Mouse (Mus musculus): ENCODE measurements around the gene Tbrg4.
A peak's percentile ranks its signal among the peaks of the same experiment; 100 is the strongest.

The Tbrg4 gene

GRCm38 (mm10) chr11:6625478-6626387 lies at the start of gene Tbrg4:
Gene Tbrg4 (minus strand): TSS chr11:6626067.
- DNase-seq (ENCODE audit: low read depth, low spot score): peak; percentile 98

DNA sequence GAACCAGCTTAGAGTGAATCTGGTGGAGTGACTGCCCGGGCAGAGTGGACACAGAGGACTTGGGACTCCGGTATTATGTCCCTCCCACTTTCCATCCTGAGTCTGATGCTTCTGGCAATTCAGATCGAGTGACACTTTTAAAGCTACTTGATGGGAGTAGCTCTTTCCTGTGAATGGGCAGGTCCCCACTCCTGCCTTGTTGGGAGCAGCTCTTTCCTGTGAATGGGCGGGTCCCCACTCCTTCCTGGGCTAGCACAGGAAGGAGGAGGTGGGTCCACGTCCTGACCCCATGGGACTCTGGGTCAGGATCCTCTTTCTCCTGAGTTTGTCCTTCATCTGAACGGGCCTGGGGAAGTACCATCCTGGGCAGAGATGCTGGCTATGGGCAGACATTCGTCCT lies 49.5 kb upstream of the Tbrg4 start:
- DNase-seq (ENCODE audit: low read depth, low spot score): no peak

- no peak for DNase-seq (ENCODE audit: low read depth, low spot score)
Observed at GRCm38 (mm10) chr11:6674701-6675100, 48.8 kb upstream of the Tbrg4 start.

- no peak for DNase-seq (ENCODE audit: low read depth, low spot score)
Observed at GRCm38 (mm10) chr11:6670826-6671225, 45.0 kb upstream of the Tbrg4 start.

- DNase-seq (ENCODE audit: low read depth, low spot score): peak; percentile 24
Observed at GRCm38 (mm10) chr11:6670044-6670443, 44.2 kb upstream of the Tbrg4 start.

DNA sequence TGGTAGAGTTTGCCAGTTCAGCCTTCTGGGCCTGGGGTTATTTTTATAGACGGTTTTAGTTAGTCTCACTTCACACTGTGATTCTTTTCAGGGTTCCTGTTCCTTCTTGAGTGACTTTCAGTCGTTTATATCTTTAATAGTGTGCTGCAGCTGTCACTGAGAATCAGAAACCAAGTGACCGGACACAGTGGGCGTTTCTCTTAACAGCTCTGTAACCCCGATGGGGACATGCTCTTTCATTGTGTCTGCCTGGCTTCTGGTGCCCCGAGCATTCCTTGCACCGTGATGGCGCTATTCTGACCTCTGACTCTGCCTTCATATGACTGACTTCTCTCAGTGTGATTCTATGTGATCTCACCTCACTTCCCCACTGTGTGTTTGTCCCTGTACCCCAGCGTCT lies 43.2 kb upstream of the Tbrg4 start:
- DNase-seq (ENCODE audit: low read depth, low spot score): peak; percentile 64

DNA sequence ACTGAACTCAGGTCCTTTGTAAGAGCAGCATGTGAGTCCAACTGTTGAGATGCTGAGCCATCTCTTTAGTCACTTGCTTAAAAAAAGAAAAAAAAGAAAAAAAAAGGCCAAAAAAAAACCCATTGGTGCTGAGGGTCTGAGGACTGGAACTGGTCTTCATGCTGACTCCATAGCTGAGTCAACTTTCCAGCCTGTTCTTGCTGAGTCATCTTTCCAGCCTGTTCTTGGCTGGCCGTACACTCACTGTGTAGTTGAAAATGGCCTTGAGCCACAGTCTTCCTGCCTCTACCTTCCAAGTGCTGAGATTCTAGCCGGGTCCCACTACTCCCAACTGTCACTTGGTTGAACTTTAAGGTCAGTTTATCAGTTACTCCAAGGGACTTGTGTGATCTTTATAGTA lies 40.8 kb upstream of the Tbrg4 start:
- no peak for DNase-seq (ENCODE audit: low read depth, low spot score)

DNA sequence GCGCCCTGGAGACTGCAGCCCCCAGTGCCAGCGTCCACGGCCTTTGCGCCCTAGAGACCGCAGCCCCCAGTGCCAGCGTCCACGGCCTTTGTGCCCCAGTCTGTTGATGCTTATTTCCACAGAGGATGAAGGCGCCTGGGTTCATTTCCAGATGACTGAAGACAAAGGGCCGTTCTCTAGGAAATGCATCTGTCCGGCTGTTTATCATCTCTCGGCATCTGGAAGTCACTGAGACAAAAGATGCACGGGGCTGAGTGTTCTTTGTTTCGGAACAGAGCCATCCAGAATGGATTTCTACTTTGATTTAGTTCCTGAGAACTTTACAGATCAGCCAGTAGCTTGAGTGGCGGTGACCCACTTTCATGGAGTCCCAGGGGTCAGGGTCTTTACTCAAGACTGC lies 35.3 kb upstream of the Tbrg4 start:
- DNase-seq (ENCODE audit: low read depth, low spot score): no peak

DNA sequence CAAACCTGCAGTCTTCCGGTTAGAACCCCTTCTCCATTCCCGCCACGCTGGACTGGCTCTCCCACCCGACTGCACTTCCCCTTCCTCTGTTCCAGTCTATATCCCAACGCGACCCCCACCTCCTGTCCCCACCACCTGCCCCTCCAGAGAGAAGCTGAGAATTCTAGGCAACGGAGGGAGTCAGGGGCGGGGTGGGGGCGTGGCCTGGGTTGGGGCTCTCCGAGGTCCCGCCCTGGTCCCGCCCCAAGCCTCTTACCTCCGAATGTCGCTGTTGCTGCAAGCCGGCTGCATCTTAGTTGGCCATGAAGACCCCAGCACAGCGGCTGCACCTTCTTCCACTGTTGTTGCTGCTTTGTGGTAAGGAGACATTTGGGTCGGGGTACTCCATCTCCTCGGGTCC lies 32.4 kb upstream of the Tbrg4 start, which contains the start of gene Ramp3:
Ramp3 (plus strand) TSS at position 251 of the 400 bp plus-strand sequence.
- DNase-seq (ENCODE audit: low read depth, low spot score): peak; percentile 35

GRCm38 (mm10) chr11:6654903-6655302 lies 29.0 kb upstream of the Tbrg4 start:
- peak; percentile 85 for DNase-seq (ENCODE audit: low read depth, low spot score)

- DNase-seq (ENCODE audit: low read depth, low spot score): peak; percentile 62
Observed at GRCm38 (mm10) chr11:6652978-6653377, 27.1 kb upstream of the Tbrg4 start.

- peak; percentile 85 for DNase-seq (ENCODE audit: low read depth, low spot score)
Observed at GRCm38 (mm10) chr11:6650519-6650918, 24.7 kb upstream of the Tbrg4 start.

DNA sequence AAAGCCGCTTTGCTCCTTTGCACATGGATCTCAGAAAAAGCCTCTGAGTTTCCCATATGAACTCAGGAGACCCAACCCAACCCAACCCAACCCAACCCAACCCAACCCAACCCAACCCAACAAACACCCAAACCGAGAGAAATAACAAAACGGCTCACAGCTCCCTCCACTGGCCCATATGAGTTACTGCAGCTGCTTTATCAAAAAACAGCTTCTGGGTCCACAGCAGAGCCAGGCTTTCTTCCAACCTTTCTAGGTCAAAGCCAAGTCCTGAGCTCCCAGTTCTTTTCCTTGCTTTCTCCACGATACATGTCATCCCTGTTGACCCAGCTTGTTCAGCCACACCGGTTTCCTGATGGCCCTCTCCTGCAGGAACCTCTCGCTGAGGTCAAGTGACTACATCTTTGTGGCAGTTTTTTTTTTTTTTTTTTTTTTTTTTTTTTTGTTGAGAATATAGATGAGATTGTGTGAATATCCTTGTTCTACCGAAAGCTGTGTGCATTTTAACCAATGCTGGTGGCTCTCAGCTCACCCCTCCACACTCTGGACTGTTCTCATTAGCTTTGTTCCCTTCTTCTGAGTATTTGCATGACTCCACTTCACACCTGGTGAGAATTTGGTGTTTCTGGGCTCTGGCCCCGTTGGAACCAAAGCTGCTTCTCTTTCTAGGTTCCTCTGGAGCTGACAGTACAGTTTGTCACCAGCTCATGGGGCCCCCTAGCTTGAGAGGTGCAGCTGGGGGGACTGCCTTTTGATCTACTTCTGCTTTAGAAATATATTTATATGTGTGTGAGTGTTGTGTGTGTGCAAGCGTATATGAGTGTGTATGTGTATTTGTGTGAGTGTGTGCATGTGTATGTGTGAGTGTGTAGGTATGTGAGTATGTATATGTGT lies 22.2 kb upstream of the Tbrg4 start:
- peak; percentile 52 for DNase-seq (ENCODE audit: low read depth, low spot score)

DNA sequence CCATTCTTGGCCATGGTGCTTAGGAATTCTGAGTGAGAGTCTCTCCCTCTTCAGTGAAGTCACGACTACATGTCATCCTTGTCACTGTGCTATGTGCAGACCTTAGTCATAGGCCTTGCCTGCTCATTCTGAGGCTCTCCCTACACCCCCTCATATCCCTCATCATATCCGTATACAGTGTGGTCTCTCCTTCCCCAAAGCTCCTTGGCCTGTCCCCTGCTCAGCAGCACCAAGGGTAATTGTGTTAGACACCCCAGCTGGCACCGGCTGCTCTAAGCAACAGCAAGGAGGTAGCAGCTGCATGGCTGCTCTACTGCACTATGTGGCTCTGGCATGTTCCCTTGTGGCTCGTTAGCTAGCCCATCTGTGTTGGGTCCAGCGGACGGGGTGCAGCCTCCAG lies 18.7 kb upstream of the Tbrg4 start:
- DNase-seq (ENCODE audit: low read depth, low spot score): no peak

DNA sequence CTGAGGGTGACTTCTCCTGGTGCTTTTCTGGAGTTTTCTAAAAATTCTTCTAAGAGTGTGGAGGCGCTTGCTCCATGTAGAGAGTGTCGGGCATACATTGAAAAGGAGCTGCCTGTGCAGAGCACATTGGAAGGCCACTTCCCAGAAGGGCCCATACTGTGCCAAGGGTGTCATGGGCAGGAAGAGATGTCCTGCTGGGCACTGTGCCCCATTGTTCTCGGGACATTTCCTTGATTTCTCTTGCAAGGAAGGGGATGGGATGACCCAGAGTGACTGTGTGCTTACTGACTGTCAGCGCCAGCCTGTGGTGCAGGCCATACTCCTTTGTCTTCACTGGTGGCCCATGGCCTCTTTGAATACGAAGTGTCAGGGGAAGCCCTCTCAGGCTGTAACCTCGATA lies 13.2 kb upstream of the Tbrg4 start:
- no peak for DNase-seq (ENCODE audit: low read depth, low spot score)

GRCm38 (mm10) chr11:6638537-6638936 lies 12.7 kb upstream of the Tbrg4 start, which contains the start of gene Wap:
Gene Wap (minus strand): TSS chr11:6638637.
- DNase-seq (ENCODE audit: low read depth, low spot score): no peak

- DNase-seq (ENCODE audit: low read depth, low spot score): peak; percentile 66
Observed at GRCm38 (mm10) chr11:6636150-6636549, 10.3 kb upstream of the Tbrg4 start.

GRCm38 (mm10) chr11:6629655-6630054 lies 3.8 kb upstream of the Tbrg4 start:
- DNase-seq (ENCODE audit: low read depth, low spot score): peak; percentile 68

DNA sequence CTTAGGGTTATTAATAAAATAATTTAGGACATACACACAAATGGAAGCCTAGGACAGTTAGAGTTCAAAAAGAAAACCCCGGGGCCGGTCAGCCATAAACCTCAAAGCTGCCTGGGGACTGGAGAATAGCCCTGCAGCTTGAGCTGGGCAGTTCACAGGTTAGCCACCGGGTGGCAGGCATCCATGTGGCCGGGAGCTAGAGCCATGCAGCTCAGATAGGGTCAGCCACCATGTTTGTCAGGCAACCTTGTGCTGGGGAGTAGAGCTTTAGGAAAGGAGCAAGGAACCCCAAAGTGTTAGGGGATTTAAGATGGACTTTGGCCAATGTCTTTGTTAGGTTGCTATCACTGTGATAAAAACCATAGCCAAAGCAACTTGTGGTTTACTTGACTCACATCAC lies 2.7 kb upstream of the Tbrg4 start:
- peak; percentile 84 for DNase-seq (ENCODE audit: low read depth, low spot score)

GRCm38 (mm10) chr11:6627731-6628130 lies 1.9 kb upstream of the Tbrg4 start:
- peak; percentile 42 for DNase-seq (ENCODE audit: low read depth, low spot score)

DNA sequence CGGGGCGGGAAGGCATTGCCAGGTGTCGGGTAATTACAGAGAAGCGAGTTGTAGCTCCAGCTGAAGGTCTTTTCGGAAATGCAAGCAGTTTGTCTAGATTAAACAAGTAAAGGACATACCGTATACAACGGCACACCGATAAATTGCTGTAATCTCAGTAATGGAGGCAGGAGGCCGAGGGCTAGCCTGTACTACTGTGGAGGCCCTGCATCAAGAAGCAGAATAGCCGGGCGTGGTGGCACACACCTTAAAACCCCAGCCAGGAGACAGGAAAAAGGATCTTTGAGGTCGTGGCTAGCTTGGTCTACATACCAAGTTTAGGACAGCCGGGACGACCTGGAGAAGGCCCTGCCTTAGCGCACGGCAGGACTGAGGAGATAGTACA lies 513 bp upstream of the Tbrg4 start:
- DNase-seq (ENCODE audit: low read depth, low spot score): no peak

DNA sequence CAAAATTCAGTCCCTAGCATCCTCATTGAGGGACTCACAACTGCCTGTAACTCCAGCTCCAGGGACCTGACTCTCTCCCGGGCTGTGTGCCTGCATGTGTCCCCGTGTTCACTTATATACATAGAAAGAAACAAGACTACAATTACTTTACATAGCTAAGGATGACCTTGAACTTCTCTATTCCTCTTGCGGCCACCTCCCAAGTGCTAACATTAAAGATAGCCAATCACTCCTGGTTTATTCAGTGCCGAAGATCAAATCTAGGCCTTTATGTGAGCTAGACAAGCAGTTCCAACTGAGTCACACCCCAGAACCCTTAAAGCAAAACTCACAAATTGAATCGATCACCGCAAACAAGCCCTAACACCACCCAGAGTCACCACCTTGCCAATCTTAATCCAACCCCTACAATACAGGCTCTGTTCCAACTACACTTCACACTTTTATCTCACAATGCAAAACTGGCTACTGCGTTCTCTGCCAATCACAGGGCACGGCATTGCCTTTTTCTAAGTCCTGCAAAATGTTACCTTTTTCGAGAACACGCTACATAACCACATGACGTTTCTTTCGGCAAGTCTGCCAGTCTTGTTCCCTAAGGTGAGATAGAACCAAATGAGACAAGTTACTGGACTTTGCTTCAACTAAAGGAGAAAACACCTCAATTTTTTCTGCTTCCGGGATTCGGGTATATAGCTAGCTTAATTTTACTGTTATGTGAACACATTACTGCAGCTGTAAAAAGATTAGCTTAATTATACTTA lies 1.1 kb downstream of the Tbrg4 start:
- no peak for DNase-seq (ENCODE audit: low read depth, low spot score)

All from A20 (cell line).